Mouse (Mus musculus): ENCODE data around the gene Rassf5.

Rassf5 gene

GRCm38 (mm10) chr1:131137111-131137510 lies 107.9 kb downstream of the Rassf5 start:
- WGBS: 21% methylated on average over 5 of the region's 5 CpGs

GRCm38 (mm10) chr1:131135960-131136629 lies 109.0 kb downstream of the Rassf5 start:
- 69% methylated on average over 10 of the region's 10 CpGs for WGBS

- WGBS: 34% methylated on average over 8 of the region's 8 CpGs
Observed at GRCm38 (mm10) chr1:131134942-131135522, 110.0 kb downstream of the Rassf5 start.

- WGBS: 47% methylated on average over 6 of the region's 6 CpGs
Observed at GRCm38 (mm10) chr1:131134231-131134630, 110.8 kb downstream of the Rassf5 start.

Data from cerebral cortex, adult 2 months (tissue).